ENCODE assay signal across 9 mouse cellular contexts in the genomic region with DNA sequence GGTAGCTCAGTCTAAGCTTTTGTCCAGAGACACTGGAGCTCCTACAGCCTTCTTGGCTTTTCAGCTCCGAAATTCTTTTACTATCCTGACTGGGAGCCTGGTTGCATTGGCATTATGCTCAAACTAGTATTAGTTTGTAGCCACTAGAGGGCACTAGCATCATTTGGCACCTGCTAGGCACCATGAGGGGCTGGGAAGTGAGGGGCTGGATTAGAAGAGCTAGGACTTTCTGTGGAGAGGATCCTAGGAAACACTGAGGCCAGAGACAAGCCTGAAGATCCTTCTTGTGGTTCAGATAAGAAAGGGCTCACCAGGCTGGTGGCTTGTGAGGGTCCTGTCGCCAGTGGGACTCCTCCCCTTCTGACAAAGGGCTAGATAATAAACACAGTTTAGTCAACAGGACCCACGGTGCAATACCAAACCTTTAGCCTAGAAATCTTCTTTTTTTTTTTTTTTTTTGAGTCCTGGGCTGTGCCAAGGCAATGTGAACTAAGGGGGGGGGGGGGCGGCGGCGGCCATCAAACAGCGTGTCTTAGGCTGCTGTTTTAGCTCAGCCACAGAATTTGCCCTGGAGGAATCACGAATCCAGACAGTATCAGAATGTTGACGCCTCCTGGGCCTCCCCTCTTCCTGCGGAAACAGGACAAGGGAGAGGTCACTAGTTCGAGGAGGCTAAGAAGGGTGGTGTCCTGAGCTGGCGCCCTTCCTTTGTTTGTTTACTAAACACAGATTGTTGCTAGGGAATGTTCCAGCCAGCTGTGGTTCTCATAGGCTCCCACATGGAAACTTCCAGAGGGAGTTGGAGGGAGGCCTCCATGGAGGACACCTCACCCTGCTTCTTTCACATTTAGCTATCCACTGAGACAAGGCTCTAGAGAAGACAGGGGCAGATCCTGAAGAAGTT. TPM values are rescaled to one million over a fixed set of nuclear protein-coding genes. Genes with fewer than 3 reads are reported as not detected.
DNase-seq lines count a peak whose midpoint lies in the region; ATAC-seq lines count a peak whose summit lies in the region.
"Had no signal": no experiment of that assay in that cellular context is flagged by ENCODE, and none has a peak within 500 bp of the region (broad histone marks: within the 10 kb centered on the region; RNA-seq: fewer than 3 reads in every experiment).

No protein-coding gene starts in this region.

- ATAC-seq in intestine, embryonic 16.5 days, result peak; percentile 85
- ATAC-seq in midbrain, embryonic 11.5 days (ENCODE audit: low FRiP score), result peak; percentile 76

- WGBS in intestine, embryonic 16.5 days, result 31% methylated on average over 12 of the region's 12 CpGs
- WGBS in limb, embryonic 10.5 days, result 43% methylated on average over 12 of the region's 12 CpGs
- 54% methylated on average over 12 of the region's 12 CpGs for WGBS in midbrain, embryonic 11.5 days

- peak; percentile 57 for DNase-seq in 416B (ENCODE audit: low read depth)
- DNase-seq in adrenal gland, adult 8-10 months, result peak; percentile 61
- DNase-seq in embryo, embryonic 11.5 days (ENCODE audit: low read depth, low spot score), result peak; percentile 47
- peak; percentile 100 for DNase-seq in heart, adult 11 months
- DNase-seq in limb, embryonic 10.5 days (ENCODE audit: low spot score), result peak; percentile 58
- peak; percentile 96 for DNase-seq in midbrain, embryonic 11.5 days (ENCODE audit: low spot score, missing footprints)
- DNase-seq in spleen, postnatal 36 days (ENCODE audit: low spot score in 2 of 2), result peak; percentile 13 to 15

- H3K9me3 ChIP-seq in intestine, embryonic 16.5 days (ENCODE audit: control insufficient read depth, low read length), result no peaks in the 10 kb centered on the region
- no peaks in the 10 kb centered on the region for H3K9me3 ChIP-seq in limb, embryonic 10.5 days (replicated peaks)
- no peaks in the 10 kb centered on the region for H3K9me3 ChIP-seq in midbrain, embryonic 11.5 days (ENCODE audit: control insufficient read depth, low read length)

- peak overlapping the region; percentile 43 for H3K4me2 ChIP-seq in intestine, embryonic 16.5 days (ENCODE audit: low read depth, low read length)
- no peak overlapping the region for H3K4me2 ChIP-seq in midbrain, embryonic 11.5 days

- H3K4me3 ChIP-seq in intestine, embryonic 16.5 days (ENCODE audit: low read length), result no peak overlapping the region
- no peak overlapping the region for H3K4me3 ChIP-seq in limb, embryonic 10.5 days
- no peak overlapping the region for H3K4me3 ChIP-seq in midbrain, embryonic 11.5 days (ENCODE audit: low read depth, low read length)

- peaks cover 5% of the 10 kb centered on the region; the same call in 1 of the 2 replicates for H3K4me1 ChIP-seq in intestine, embryonic 16.5 days (ENCODE audit: control insufficient read depth, insufficient read depth, low read length)
- no peaks in the 10 kb centered on the region for H3K4me1 ChIP-seq in limb, embryonic 10.5 days
- no peaks in the 10 kb centered on the region for H3K4me1 ChIP-seq in midbrain, embryonic 11.5 days (ENCODE audit: control insufficient read depth, insufficient read depth, low read length)

- H3K36me3 ChIP-seq in intestine, embryonic 16.5 days (ENCODE audit: control insufficient read depth, insufficient read depth, low read length), result no peaks in the 10 kb centered on the region
- H3K36me3 ChIP-seq in limb, embryonic 10.5 days, result no peaks in the 10 kb centered on the region
- H3K36me3 ChIP-seq in midbrain, embryonic 11.5 days (ENCODE audit: control insufficient read depth, insufficient read depth, low read length), result no peaks in the 10 kb centered on the region

- no peak overlapping the region for H3K9ac ChIP-seq in intestine, embryonic 16.5 days (ENCODE audit: low read depth, low read length)
- H3K9ac ChIP-seq in midbrain, embryonic 11.5 days (ENCODE audit: low read length), result no peak overlapping the region

- H3K27me3 ChIP-seq in intestine, embryonic 16.5 days (replicated peaks; ENCODE audit: control insufficient read depth, insufficient read depth, low read length), result no peaks in the 10 kb centered on the region
- no peaks in the 10 kb centered on the region for H3K27me3 ChIP-seq in limb, embryonic 10.5 days (ENCODE audit: low read depth, poor library complexity, severe bottlenecking)
- no peaks in the 10 kb centered on the region for H3K27me3 ChIP-seq in midbrain, embryonic 11.5 days (ENCODE audit: control insufficient read depth, insufficient read depth, low read length)

- H3K27ac ChIP-seq in intestine, embryonic 16.5 days (ENCODE audit: low read length), result no peak overlapping the region; the same call in none of the 2 replicates
- no peak overlapping the region for H3K27ac ChIP-seq in limb, embryonic 10.5 days
- H3K27ac ChIP-seq in midbrain, embryonic 11.5 days (ENCODE audit: low read depth, low read length), result no peak overlapping the region

RNA-seq across cellular contexts. Expression of gene Zdhhc11, which starts 7.1 kb away (rescaled TPM):
- not detected for total RNA-seq in adrenal gland, adult 8-10 months (2022)
- polyA plus RNA-seq in intestine, embryonic 16.5 days (2015; fragmentation: Nextera tagmentation; extraction: Ambion mirVana), result not detected in 2 replicates
- not detected in 2 replicates for polyA plus RNA-seq in limb, embryonic 10.5 days (2016; fragmentation: Nextera tagmentation; extraction: Ambion mirVana)
- not detected in 2 replicates for polyA plus RNA-seq in midbrain, embryonic 11.5 days (2014; fragmentation: Nextera tagmentation; extraction: Ambion mirVana)
- total RNA-seq: adrenal gland, postnatal 4 days had no signal

RNA-seq across cellular contexts. Expression of gene Brd9, which starts 33.2 kb away (rescaled TPM):
- 10 to 100 TPM; 29.7 to 53.5 (median 41.0) TPM for total RNA-seq in adrenal gland, adult 8-10 months (2022)
- polyA plus RNA-seq in intestine, embryonic 16.5 days (2015; fragmentation: Nextera tagmentation; extraction: Ambion mirVana), result 35.7 and 37.4 TPM in 2 replicates
- polyA plus RNA-seq in limb, embryonic 10.5 days (2016; fragmentation: Nextera tagmentation; extraction: Ambion mirVana), result 42.8 and 55.3 TPM in 2 replicates
- polyA plus RNA-seq in midbrain, embryonic 11.5 days (2014; fragmentation: Nextera tagmentation; extraction: Ambion mirVana), result 76.7 and 84.8 TPM in 2 replicates

RNA-seq across cellular contexts. Expression of gene Trip13, which starts 33.2 kb away (rescaled TPM):
- 1 to 10 TPM in 3 of 4 experiments, under 1 TPM in 1; 0.87 to 1.6 (median 1.2) TPM for total RNA-seq in adrenal gland, adult 8-10 months (2022)
- polyA plus RNA-seq in intestine, embryonic 16.5 days (2015; fragmentation: Nextera tagmentation; extraction: Ambion mirVana), result 26.2 and 32.2 TPM in 2 replicates
- polyA plus RNA-seq in limb, embryonic 10.5 days (2016; fragmentation: Nextera tagmentation; extraction: Ambion mirVana), result 80.2 and 81.1 TPM in 2 replicates
- 53.4 and 57.1 TPM in 2 replicates for polyA plus RNA-seq in midbrain, embryonic 11.5 days (2014; fragmentation: Nextera tagmentation; extraction: Ambion mirVana)

RNA-seq across cellular contexts. Expression of gene Tppp, which starts 38.4 kb away (rescaled TPM):
- total RNA-seq in adrenal gland, adult 8-10 months (2022), result 10 to 100 TPM in 3 of 4 experiments, 1 to 10 TPM in 1; 8.2 to 16.4 (median 14.6) TPM
- 2.7 and 3.2 TPM in 2 replicates for polyA plus RNA-seq in intestine, embryonic 16.5 days (2015; fragmentation: Nextera tagmentation; extraction: Ambion mirVana)
- polyA plus RNA-seq in limb, embryonic 10.5 days (2016; fragmentation: Nextera tagmentation; extraction: Ambion mirVana), result 0.20 and 0.25 TPM in 2 replicates
- polyA plus RNA-seq in midbrain, embryonic 11.5 days (2014; fragmentation: Nextera tagmentation; extraction: Ambion mirVana), result 3.4 and 3.8 TPM in 2 replicates

Comparison
In these comparisons a context has a peak if more than half of its experiments do, and no peak if none do; other contexts are left out.
1. DNase-seq: peak in every context shown above with its lines; median percentile 100 in heart, adult 11 months; 96 in midbrain, embryonic 11.5 days; 61 in adrenal gland, adult 8-10 months; 58 in limb, embryonic 10.5 days; 57 in 416B; 47 in embryo, embryonic 11.5 days; 14 in spleen, postnatal 36 days.